Mouse (Mus musculus): ENCODE measurements around the gene Ltb4r2. TPM values are rescaled to one million over a fixed set of nuclear protein-coding genes. Genes with fewer than 3 reads are reported as not detected.
A peak's percentile ranks its signal among the peaks of the same experiment; 100 is the strongest.

Gene Ltb4r2
- total and polyA plus RNA-seq, 3 experiments = 0.04 to 0.05 TPM; not detected in 1

GRCm38 (mm10) chr14:55737086-55737687, 24.0 kb upstream of the Ltb4r2 start:
- Histone ChIP-seq H3K9ac (ENCODE audit: insufficient read depth, low read depth) (no peak overlapping the region), H3K4me1 (ENCODE audit: control insufficient read depth in 1 of 2, insufficient read depth in 2 of 2) (peaks cover 0 to 26% of the 10 kb centered on the region in 2 experiments; a peak in 2 of 4 replicates), H3K9me3 (replicated peaks; ENCODE audit: low read length) (no peaks in the 10 kb centered on the region), H3K4me2 (ENCODE audit: insufficient read depth, low read depth, poor library complexity, severe bottlenecking) (no peak overlapping the region), H3K27ac (ENCODE audit: insufficient read depth, low read depth) (no peak overlapping the region), H3K27me3 (replicated peaks) (no peaks in the 10 kb centered on the region), H3K79me2 (replicated peaks; ENCODE audit: control insufficient read depth, extremely low read depth, insufficient read depth, poor library complexity, severe bottlenecking) (no peaks in the 10 kb centered on the region), H3K36me3 (replicated peaks in 1 of 2; ENCODE audit: control insufficient read depth in 1 of 2, insufficient read depth in 1 of 2, low read length in 1 of 2) (peaks cover 25 to 33% of the 10 kb centered on the region in 2 experiments), H3K4me3 (replicated peaks in 1 of 3; ENCODE audit: low read depth in 2 of 3, low read length in 2 of 3, poor library complexity in 1 of 3) (no peak overlapping the region)
- dilution Hi-C loops (cut with MboI; ENCODE audit: extremely low pct_ligation_motif_present, extremely low pct_unique_long_range_greater_than_20kb, low sequenced_read_pairs) (no loop called here), in situ Hi-C loops (cut with MboI; ENCODE audit: low pct_ligation_motif_present, low pct_unique_long_range_greater_than_20kb, low sequenced_read_pairs) (no loop called here)
- TF ChIP-seq MAFK (IDR thresholded peaks at IDR 0.05; ENCODE audit: insufficient replicate concordance, low read length) (no peak), CTCF (conservative IDR thresholded peaks at IDR 0.05 in 1 of 2, IDR thresholded peaks at IDR 0.05 in 1 of 2; ENCODE audit: low read depth in 2 of 2, low read length in 2 of 2) (no peak), POLR2AphosphoS2 (IDR thresholded peaks at IDR 0.05; ENCODE audit: low read depth, low read length) (no peak), RAD21 (IDR thresholded peaks at IDR 0.05; ENCODE audit: low read depth, low read length) (no peak), CHD1 (IDR thresholded peaks at IDR 0.05; ENCODE audit: low read depth, low read length) (no peak), ETS1 (conservative IDR thresholded peaks at IDR 0.05; ENCODE audit: low read depth, low read length) (no peak), JUN (IDR thresholded peaks at IDR 0.05; ENCODE audit: insufficient read depth, low read depth, low read length) (no peak), MYC (IDR thresholded peaks at IDR 0.05; ENCODE audit: low read depth, low read length) (no peak), ZNF384 (IDR thresholded peaks at IDR 0.05; ENCODE audit: low read depth, low read length) (no peak), PAX5 (IDR thresholded peaks at IDR 0.05; ENCODE audit: low read length) (no peak), KAT2A (IDR thresholded peaks at IDR 0.05; ENCODE audit: insufficient replicate concordance, low read length) (no peak), EP300 (IDR thresholded peaks at IDR 0.05; ENCODE audit: low read length) (no peak), UBTF (IDR thresholded peaks at IDR 0.05; ENCODE audit: low read depth, low read length) (no peak), TCF12 (IDR thresholded peaks at IDR 0.05; ENCODE audit: low read depth, low read length) (no peak), GABPA (IDR thresholded peaks at IDR 0.05; ENCODE audit: insufficient replicate concordance, low read depth, low read length) (no peak), POLR2A (IDR thresholded peaks at IDR 0.05; ENCODE audit: low read depth, low read length) (no peak), JUND (conservative IDR thresholded peaks at IDR 0.05; ENCODE audit: low read depth, low read length) (no peak), MEF2A (IDR thresholded peaks at IDR 0.05; ENCODE audit: borderline replicate concordance, low read depth, low read length) (no peak)
- no peak for DNase-seq (ENCODE audit: extremely low read depth)

GRCm38 (mm10) chr14:55743711-55744110, 17.5 kb upstream of the Ltb4r2 start:
- H3K4me2 ChIP-seq (ENCODE audit: insufficient read depth, low read depth, poor library complexity, severe bottlenecking) = no peak overlapping the region
- H3K4me3 ChIP-seq (replicated peaks in 1 of 3; ENCODE audit: low read depth in 2 of 3, low read length in 2 of 3, poor library complexity in 1 of 3) = peak overlapping the region in 1 of 3 experiments; percentile 3
- H3K9me3 ChIP-seq (replicated peaks; ENCODE audit: low read length) = peaks cover 13% of the 10 kb centered on the region
- H3K36me3 ChIP-seq (replicated peaks in 1 of 2; ENCODE audit: control insufficient read depth in 1 of 2, insufficient read depth in 1 of 2, low read length in 1 of 2) = peaks cover 32 to 61% of the 10 kb centered on the region in 2 experiments
- peak; percentile 71 for DNase-seq (ENCODE audit: extremely low read depth)
- H3K27ac ChIP-seq (ENCODE audit: insufficient read depth, low read depth) = no peak overlapping the region
- H3K9ac ChIP-seq (ENCODE audit: insufficient read depth, low read depth) = no peak overlapping the region
- no peaks in the 10 kb centered on the region for H3K27me3 ChIP-seq (replicated peaks)
- peaks cover 24% of the 10 kb centered on the region for H3K79me2 ChIP-seq (replicated peaks; ENCODE audit: control insufficient read depth, extremely low read depth, insufficient read depth, poor library complexity, severe bottlenecking)
- H3K4me1 ChIP-seq (ENCODE audit: control insufficient read depth in 1 of 2, insufficient read depth in 2 of 2) = peaks cover 4 to 29% of the 10 kb centered on the region in 2 experiments
- dilution Hi-C loops (cut with MboI; ENCODE audit: extremely low pct_ligation_motif_present, extremely low pct_unique_long_range_greater_than_20kb, low sequenced_read_pairs) (no loop called here), in situ Hi-C loops (cut with MboI; ENCODE audit: low pct_ligation_motif_present, low pct_unique_long_range_greater_than_20kb, low sequenced_read_pairs) (no loop called here)
- peak; percentile 79 for TF ChIP-seq RAD21 (IDR thresholded peaks at IDR 0.05; ENCODE audit: low read depth, low read length)
- no peak for TF ChIP-seq EP300 (IDR thresholded peaks at IDR 0.05; ENCODE audit: low read length)
- TF ChIP-seq ELF1 (IDR thresholded peaks at IDR 0.05; ENCODE audit: low read depth, low read length) = no peak
- no peak for TF ChIP-seq TBP (conservative IDR thresholded peaks at IDR 0.05; ENCODE audit: low read depth, low read length)
- no peak for TF ChIP-seq ZMIZ1 (IDR thresholded peaks at IDR 0.05; ENCODE audit: low read depth, low read length)
- TF ChIP-seq NRF1 (IDR thresholded peaks at IDR 0.05; ENCODE audit: low read depth, low read length) = no peak
- TF ChIP-seq KAT2A (IDR thresholded peaks at IDR 0.05; ENCODE audit: insufficient replicate concordance, low read length) = no peak
- TF ChIP-seq JUN (IDR thresholded peaks at IDR 0.05; ENCODE audit: insufficient read depth, low read depth, low read length) = no peak
- no peak for TF ChIP-seq UBTF (IDR thresholded peaks at IDR 0.05; ENCODE audit: low read depth, low read length)
- TF ChIP-seq IRF4 (IDR thresholded peaks at IDR 0.05; ENCODE audit: low read depth, low read length) = no peak
- no peak for TF ChIP-seq ZNF384 (IDR thresholded peaks at IDR 0.05; ENCODE audit: low read depth, low read length)
- TF ChIP-seq ETS1 (conservative IDR thresholded peaks at IDR 0.05; ENCODE audit: low read depth, low read length) = no peak
- TF ChIP-seq JUND (conservative IDR thresholded peaks at IDR 0.05; ENCODE audit: low read depth, low read length) = no peak
- TF ChIP-seq POLR2A (IDR thresholded peaks at IDR 0.05; ENCODE audit: low read depth, low read length) = no peak
- no peak for TF ChIP-seq USF1 (IDR thresholded peaks at IDR 0.05; ENCODE audit: low read depth, low read length)
- TF ChIP-seq CHD1 (IDR thresholded peaks at IDR 0.05; ENCODE audit: low read depth, low read length) = no peak
- no peak for TF ChIP-seq PAX5 (IDR thresholded peaks at IDR 0.05; ENCODE audit: low read length)
- peak; percentile 86 for TF ChIP-seq SMC3 (IDR thresholded peaks at IDR 0.05; ENCODE audit: low read depth, low read length)
- no peak for TF ChIP-seq ZC3H11A (IDR thresholded peaks at IDR 0.05; ENCODE audit: low read depth, low read length)
- TF ChIP-seq GABPA (IDR thresholded peaks at IDR 0.05; ENCODE audit: insufficient replicate concordance, low read depth, low read length) = no peak
- peak; percentile 85 to 96 for TF ChIP-seq CTCF (conservative IDR thresholded peaks at IDR 0.05 in 1 of 2, IDR thresholded peaks at IDR 0.05 in 1 of 2; ENCODE audit: low read depth in 2 of 2, low read length in 2 of 2)
- no peak for TF ChIP-seq MXI1 (IDR thresholded peaks at IDR 0.05; ENCODE audit: low read depth, low read length)
- TF ChIP-seq E2F4 (IDR thresholded peaks at IDR 0.05; ENCODE audit: insufficient replicate concordance, low read depth, low read length) = no peak
- no peak for TF ChIP-seq TCF12 (IDR thresholded peaks at IDR 0.05; ENCODE audit: low read depth, low read length)
